Mouse (Mus musculus) kidney, embryonic 15.5 days (tissue): ENCODE measurements around the gene Mgat5. TPM values are rescaled to one million over a fixed set of nuclear protein-coding genes. Genes with fewer than 3 reads are reported as not detected.

ENCODE experiments used
- ATAC-seq: fragments of 200-750 bp; cut with Nextera tagmentation; replicated peaks from 2 replicates; pipeline ENCODE4 v1.8.0; 2017; ENCODE audit warnings: moderate TSS enrichment; ENCODE audit not compliant: low FRiP score
- H3K27ac ChIP-seq: fragments of 300-500 bp; sonication (generic); 2 replicates; pipeline ENCODE4 v1.5.1; 2015; ENCODE audit warnings: mild to moderate bottlenecking, inconsistent platforms
- H3K27me3 ChIP-seq: fragments of 300-500 bp; sonication (generic); 2 replicates; pipeline ENCODE4 v1.6.1; 2015; ENCODE audit warnings: inconsistent platforms
- H3K36me3 ChIP-seq: fragments of 300-500 bp; sonication (generic); 2 replicates; pipeline ENCODE4 v1.6.1; 2015; ENCODE audit warnings: inconsistent platforms
- H3K4me1 ChIP-seq: fragments of 300-500 bp; sonication (generic); 2 replicates; pipeline ENCODE4 v1.6.1; 2015; ENCODE audit warnings: inconsistent platforms
- H3K4me2 ChIP-seq: fragments of 300-500 bp; sonication (generic); 2 replicates; pipeline ENCODE4 v1.6.1; 2015; ENCODE audit warnings: moderate library complexity, mild to moderate bottlenecking, inconsistent platforms
- H3K4me3 ChIP-seq: fragments of 300-500 bp; sonication (generic); replicated peaks from 2 replicates; pipeline ENCODE4 v1.5.1; 2015; ENCODE audit warnings: mild to moderate bottlenecking, inconsistent platforms
- H3K9ac ChIP-seq: fragments of 300-500 bp; sonication (generic); 2 replicates; pipeline ENCODE4 v1.6.1; 2015; ENCODE audit warnings: mild to moderate bottlenecking, inconsistent platforms
- H3K9me3 ChIP-seq: fragments of 300-500 bp; sonication (generic); replicated peaks from 2 replicates; pipeline ENCODE4 v1.6.1; 2016; ENCODE audit warnings: inconsistent platforms
- WGBS: fragments of 180-500 bp; shearing (Covaris S2); methylation state at CpG from one replicate; pipeline ENCODE4 v1.1.7; 2015; ENCODE audit warnings: mixed read lengths; 5-methylcytosine and 5-hydroxymethylcytosine counted together
- polyA plus RNA-seq: library from polyadenylated mRNA; unstranded; fragments of >200 nt; fragmentation: Nextera tagmentation; extraction: Ambion mirVana; gene quantifications from 2 replicates; pipeline ENCODE4 v1.2.1, GENCODE M21; 2015

Mgat5 gene
- polyA plus RNA-seq, 1 experiment from 2014 or later = 8.6 TPM

GRCm38 (mm10) chr1:127537204-127538038 is 332.6 kb downstream of the Mgat5 start:
- Histone ChIP-seq H3K4me3 (no peak overlapping the region), H3K27me3 (peaks cover 65% of the 10 kb centered on the region), H3K36me3 (no peaks in the 10 kb centered on the region), H3K27ac (no peak overlapping the region), H3K9me3 (no peaks in the 10 kb centered on the region), H3K4me2 (peak overlapping the region; percentile 39), H3K9ac (no peak overlapping the region), H3K4me1 (peaks cover 20% of the 10 kb centered on the region)
- WGBS = 24% methylated on average over 17 of the region's 17 CpGs
- ATAC-seq = peak; percentile 59; the same call in 1 of the 2 replicates
